In the genomic region with DNA sequence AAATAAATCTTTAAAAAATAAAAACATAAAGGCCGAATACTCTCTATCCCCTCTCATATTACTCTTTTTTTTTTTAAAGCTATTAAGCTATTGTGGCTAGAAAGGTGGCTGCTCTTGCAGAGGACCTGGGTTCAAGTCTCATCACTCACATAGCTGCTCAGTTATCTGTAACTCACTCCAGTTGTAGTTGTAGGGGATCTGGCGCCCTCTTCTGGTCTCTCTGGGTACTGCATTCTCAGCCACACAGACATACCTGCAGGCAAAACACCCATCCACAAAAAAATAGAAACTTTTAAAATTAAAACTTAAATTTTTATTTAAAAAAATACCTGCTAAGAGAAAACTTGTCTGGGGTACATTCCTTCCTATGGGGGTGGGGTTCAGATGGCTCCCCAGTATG, we compare ENCODE assay signal across 10 mouse cellular contexts.
A peak's percentile ranks its signal among the peaks of the same experiment; 100 is the strongest.
DNase-seq lines count a peak whose midpoint lies in the region; ATAC-seq and TF ChIP-seq lines count a peak whose summit lies in the region.
"Had no signal": no experiment of that assay in that cellular context is flagged by ENCODE, and none has a peak within 500 bp of the region (broad histone marks: within the 10 kb centered on the region; RNA-seq: fewer than 3 reads in every experiment).

No protein-coding gene starts in this region.

- no peak for TF ChIP-seq EP300 in liver, embryonic 14.5 days (IDR thresholded peaks at IDR 0.05; ENCODE audit: low read depth)

- no peak overlapping the region for H3K9ac ChIP-seq in intestine, postnatal 0 days (ENCODE audit: low read depth, low read length)
- H3K9ac ChIP-seq in intestine, embryonic 15.5 days, result no peak overlapping the region
- H3K9ac ChIP-seq in liver, embryonic 14.5 days (replicated peaks), result no peak overlapping the region
- H3K9ac ChIP-seq: embryonic facial prominence, embryonic 13.5 days had no signal

- peak; percentile 17 for DNase-seq in 3T3-L1 (ENCODE audit: low read depth, low spot score)
- DNase-seq in ES-CJ7 (ENCODE audit: low read depth, low spot score), result peak; percentile 72
- peak in 2 of 3 experiments; percentile 11 to 16 for DNase-seq in liver, embryonic 14.5 days (ENCODE audit: low read depth in 3 of 3, low spot score in 3 of 3)
- DNase-seq in layer of hippocampus, postnatal 10 days (ENCODE audit: low spot score in 2 of 2), result no peak
- no peak for DNase-seq in layer of hippocampus, postnatal 14 days (ENCODE audit: low spot score in 2 of 2)
- no peak for DNase-seq in embryonic facial prominence, embryonic 10.5 days (ENCODE audit: low spot score)
- DNase-seq: right cerebral cortex, adult 18-20 months had no signal

- no peak overlapping the region for H3K27ac ChIP-seq in intestine, postnatal 0 days (ENCODE audit: low read depth, low read length)
- H3K27ac ChIP-seq in intestine, embryonic 15.5 days, result no peak overlapping the region
- no peak overlapping the region for H3K27ac ChIP-seq in liver, embryonic 14.5 days
- no peak overlapping the region for H3K27ac ChIP-seq in embryonic facial prominence, embryonic 10.5 days (replicated peaks)
- H3K27ac ChIP-seq: embryonic facial prominence, embryonic 13.5 days had no signal

- H3K9me3 ChIP-seq in intestine, postnatal 0 days (ENCODE audit: control insufficient read depth), result no peaks in the 10 kb centered on the region
- no peaks in the 10 kb centered on the region for H3K9me3 ChIP-seq in intestine, embryonic 15.5 days
- no peaks in the 10 kb centered on the region for H3K9me3 ChIP-seq in liver, embryonic 14.5 days (ENCODE audit: control insufficient read depth, low read length)
- H3K9me3 ChIP-seq in embryonic facial prominence, embryonic 10.5 days, result no peaks in the 10 kb centered on the region
- H3K9me3 ChIP-seq: embryonic facial prominence, embryonic 13.5 days had no signal

- no peak overlapping the region for H3K4me3 ChIP-seq in intestine, postnatal 0 days (ENCODE audit: low read depth, low read length)
- H3K4me3 ChIP-seq in intestine, embryonic 15.5 days (replicated peaks), result no peak overlapping the region
- no peak overlapping the region for H3K4me3 ChIP-seq in liver, embryonic 14.5 days (ENCODE audit: insufficient read depth in 1 of 2, low read depth in 2 of 2, low read length in 2 of 2)
- no peak overlapping the region for H3K4me3 ChIP-seq in embryonic facial prominence, embryonic 10.5 days
- H3K4me3 ChIP-seq: embryonic facial prominence, embryonic 13.5 days had no signal

- no peaks in the 10 kb centered on the region for H3K36me3 ChIP-seq in intestine, postnatal 0 days (ENCODE audit: control insufficient read depth, insufficient read depth)
- H3K36me3 ChIP-seq in intestine, embryonic 15.5 days, result no peaks in the 10 kb centered on the region
- no peaks in the 10 kb centered on the region for H3K36me3 ChIP-seq in liver, embryonic 14.5 days (replicated peaks; ENCODE audit: control insufficient read depth, insufficient read depth, low read depth)
- H3K36me3 ChIP-seq in embryonic facial prominence, embryonic 10.5 days (replicated peaks), result no peaks in the 10 kb centered on the region
- H3K36me3 ChIP-seq: embryonic facial prominence, embryonic 13.5 days had no signal

- no peak overlapping the region for H3K4me2 ChIP-seq in intestine, postnatal 0 days (replicated peaks; ENCODE audit: low read depth)
- no peak overlapping the region for H3K4me2 ChIP-seq in intestine, embryonic 15.5 days (replicated peaks)
- H3K4me2 ChIP-seq in liver, embryonic 14.5 days (ENCODE audit: low read depth), result no peak overlapping the region
- H3K4me2 ChIP-seq: embryonic facial prominence, embryonic 13.5 days had no signal

- peak; percentile 60 for TF ChIP-seq CTCF in intestine, postnatal 0 days (IDR thresholded peaks at IDR 0.05; ENCODE audit: low read depth)
- peak; percentile 75 for TF ChIP-seq CTCF in liver, embryonic 14.5 days (IDR thresholded peaks at IDR 0.05; ENCODE audit: low read depth)

- WGBS in intestine, postnatal 0 days, result 50% methylated on average over 2 of the region's 2 CpGs
- WGBS in intestine, embryonic 15.5 days, result 51% methylated on average over 2 of the region's 2 CpGs
- WGBS in liver, embryonic 14.5 days (ENCODE audit: insufficient replicate concordance), result 41% methylated on average over 2 of the region's 2 CpGs
- 53% methylated on average over 2 of the region's 2 CpGs for WGBS in embryonic facial prominence, embryonic 10.5 days

- no peak for ATAC-seq in intestine, postnatal 0 days
- no peak for ATAC-seq in intestine, embryonic 15.5 days
- ATAC-seq in liver, embryonic 14.5 days (ENCODE audit: insufficient read depth), result no peak

- H3K27me3 ChIP-seq in intestine, postnatal 0 days (replicated peaks; ENCODE audit: control insufficient read depth, insufficient read depth, low read length), result no peaks in the 10 kb centered on the region; the same call in 1 of the 2 replicates
- H3K27me3 ChIP-seq in intestine, embryonic 15.5 days (replicated peaks), result peaks cover 2% of the 10 kb centered on the region; the same call in 1 of the 2 replicates
- no peaks in the 10 kb centered on the region for H3K27me3 ChIP-seq in liver, embryonic 14.5 days (ENCODE audit: control insufficient read depth, insufficient read depth, low read length)
- peaks cover 60% of the 10 kb centered on the region for H3K27me3 ChIP-seq in embryonic facial prominence, embryonic 10.5 days (replicated peaks; ENCODE audit: low read depth, poor library complexity, severe bottlenecking)

- no peaks in the 10 kb centered on the region for H3K4me1 ChIP-seq in intestine, postnatal 0 days (replicated peaks; ENCODE audit: control insufficient read depth, insufficient read depth, low read length)
- H3K4me1 ChIP-seq in intestine, embryonic 15.5 days (replicated peaks), result 0 out of 2 replicates have a peak, but pooled peaks cover 2% of the 10 kb centered on the region
- no peaks in the 10 kb centered on the region for H3K4me1 ChIP-seq in liver, embryonic 14.5 days (replicated peaks; ENCODE audit: control insufficient read depth in 2 of 2, insufficient read depth in 2 of 2, low read length in 1 of 2)
- H3K4me1 ChIP-seq in embryonic facial prominence, embryonic 10.5 days, result peaks cover 33% of the 10 kb centered on the region

Comparison
In these comparisons a context has a peak if more than half of its experiments do, and no peak if none do; other contexts are left out.
1. DNase-seq: peak in 3T3-L1 (single experiment), ES-CJ7 (single experiment) and liver, embryonic 14.5 days (2 of 3); none in layer of hippocampus, postnatal 10 days (0 of 2), layer of hippocampus, postnatal 14 days (0 of 2) and embryonic facial prominence, embryonic 10.5 days (single experiment).